Mouse (Mus musculus) ES-E14 (cell line): ENCODE results near the gene Ankrd9. TPM values are rescaled to one million over a fixed set of nuclear protein-coding genes. Genes with fewer than 3 reads are reported as not detected.

Experiments used
- DNase-seq: peaks from one replicate; pipeline ENCODE4 v3.0.0-alpha.2; 2013; ENCODE audit warnings: low read depth, low spot score
- H3K27ac ChIP-seq: 2 replicates; pipeline ENCODE4 v1.5.1; 2012; ENCODE audit warnings: low read depth, mild to moderate bottlenecking, low read length, moderate library complexity, mixed read lengths; ENCODE audit not compliant: poor library complexity, insufficient read depth, severe bottlenecking
- H3K36me3 ChIP-seq: 2 replicates; pipeline ENCODE4 v1.6.1; 2012; ENCODE audit warnings: mild to moderate bottlenecking, low read length, moderate library complexity, mixed read lengths; ENCODE audit not compliant: control insufficient read depth, poor library complexity, insufficient read depth, severe bottlenecking
- H3K4me1 ChIP-seq, 2 experiments: fragments of 150-350 bp in 1 of 2; sonication (generic) in 1 of 2; 2 replicates each; pipeline ENCODE4 v1.6.1; 2012; ENCODE audit warnings: low read length in 2 of 2, mild to moderate bottlenecking in 1 of 2, mixed read lengths in 1 of 2; ENCODE audit not compliant: control insufficient read depth in 2 of 2, insufficient read depth in 2 of 2, poor library complexity in 1 of 2
- H3K4me3 ChIP-seq, 2 experiments: fragments of 150-350 bp in 1 of 2; sonication (generic) in 1 of 2; 2 replicates each; pipeline ENCODE4 v1.5.1; 2012; ENCODE audit warnings: low read length in 2 of 2, low read depth in 1 of 2, mild to moderate bottlenecking in 1 of 2, mixed read lengths in 1 of 2; ENCODE audit not compliant: insufficient read depth in 1 of 2, poor library complexity in 1 of 2, severe bottlenecking in 1 of 2
- H3K9ac ChIP-seq: 2 replicates; pipeline ENCODE4 v1.6.1; 2012; ENCODE audit warnings: low read depth, mild to moderate bottlenecking, low read length, mixed read lengths; ENCODE audit not compliant: poor library complexity, insufficient read depth, severe bottlenecking
- H3K9me3 ChIP-seq: fragments of 150-350 bp; sonication (generic); 2 replicates; pipeline ENCODE4 v1.6.1; 2012; ENCODE audit warnings: low read depth, mild to moderate bottlenecking, low read length; ENCODE audit not compliant: control insufficient read depth, insufficient read depth
- CHD2 ChIP-seq: IDR thresholded peaks from 2 replicates; pipeline ENCODE4 v1.6.1; 2014; ENCODE audit warnings: mild to moderate bottlenecking, low read depth, low read length, inconsistent platforms
- HCFC1 ChIP-seq: IDR thresholded peaks from 2 replicates; pipeline ENCODE4 v1.6.1; 2012; ENCODE audit warnings: low read length, inconsistent platforms, borderline replicate concordance; ENCODE audit not compliant: insufficient read depth
- MAFK ChIP-seq: IDR thresholded peaks from 2 replicates; pipeline ENCODE4 v1.6.1; 2014; ENCODE audit warnings: mild to moderate bottlenecking, low read depth, low read length, inconsistent platforms; ENCODE audit not compliant: insufficient read depth
- ZC3H11A ChIP-seq: IDR thresholded peaks from 2 replicates; pipeline ENCODE4 v1.6.1; 2012; ENCODE audit warnings: low read depth, mild to moderate bottlenecking, inconsistent platforms, low read length, borderline replicate concordance
- ZNF384 ChIP-seq: IDR thresholded peaks from 2 replicates; pipeline ENCODE4 v1.6.1; 2012; ENCODE audit warnings: low read depth, low read length, inconsistent platforms
- in situ Hi-C, 2 experiments: fragments of 600-800 bp; cut with MboI; formaldehyde crosslinking; loops; one replicate each; pipeline ENCODE4 v1.15.1; 2025; ENCODE audit warnings: low sequenced_read_pairs in 2 of 2, inconsistent platforms in 1 of 2; ENCODE audit not compliant: unreplicated experiment in 2 of 2
- total RNA-seq: library from RNA; depleted of rRNA; stranded (reverse); fragments of 300-350 nt; gene quantifications from 2 replicates; pipeline ENCODE4 v1.2.3, GENCODE M21; 2012

Gene Ankrd9
- total RNA-seq, 1 experiment = 12.4 TPM

DNA sequence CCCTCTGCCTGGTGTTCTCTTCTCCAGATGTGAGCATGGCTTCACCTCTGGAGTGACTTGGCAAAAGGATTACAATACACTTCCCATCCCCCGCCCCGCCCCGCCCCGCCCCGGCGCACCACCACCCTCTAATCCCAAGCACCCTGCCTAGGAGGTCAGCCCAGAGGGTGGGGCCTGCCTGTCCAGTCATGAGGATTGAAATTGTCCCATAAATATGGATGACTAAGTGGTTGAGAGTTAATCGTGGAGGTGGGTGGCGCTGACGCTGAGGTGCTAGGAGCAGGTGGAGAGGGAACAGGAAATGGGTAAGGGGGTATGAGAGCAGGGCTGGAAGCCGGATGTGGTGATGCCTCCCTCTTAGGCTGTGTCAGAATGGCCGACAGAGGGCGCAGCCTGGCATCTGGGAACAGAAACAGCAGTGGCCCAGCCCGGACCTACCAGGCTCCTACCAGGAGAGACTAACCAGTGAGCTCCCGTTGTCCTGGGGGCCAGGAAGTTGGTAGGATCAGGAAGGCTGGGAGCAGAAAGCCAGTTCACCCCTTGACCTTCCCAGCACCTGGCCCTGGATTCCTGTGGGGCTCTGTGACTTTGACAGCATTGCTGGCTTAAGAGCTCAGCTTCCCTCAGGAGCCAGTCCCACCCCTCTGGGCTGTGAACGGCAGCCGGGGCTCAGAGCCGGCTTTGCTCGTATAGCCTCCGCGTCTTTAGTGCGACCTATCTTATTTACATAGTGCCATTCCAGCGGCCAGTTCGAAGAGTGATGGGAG, 12.7 kb upstream of the Ankrd9 start:
- TF ChIP-seq MAFK (no peak; the same call in 1 of the 2 replicates), HCFC1 (peak; percentile 49; the same call in 1 of the 2 replicates), ZC3H11A (no peak)
- Histone ChIP-seq H3K4me1 (peaks cover 0 to 10% of the 10 kb centered on the region in 2 experiments; a peak in 1 of 4 replicates), H3K9me3 (no peaks in the 10 kb centered on the region), H3K4me3 (peak overlapping the region; percentile 70 to 76), H3K36me3 (no peaks in the 10 kb centered on the region), H3K27ac (peak overlapping the region; percentile 72), H3K9ac (peak overlapping the region; percentile 85)
- DNase-seq = peak; percentile 92
- in situ Hi-C loops = no loop called here

- in situ Hi-C loops = no loop called here
- H3K27ac ChIP-seq = no peak overlapping the region
- no peaks in the 10 kb centered on the region for H3K36me3 ChIP-seq
- TF ChIP-seq ZNF384 = no peak
- TF ChIP-seq CHD2 = no peak
- no peak for TF ChIP-seq ZC3H11A
- no peak for TF ChIP-seq MAFK
- TF ChIP-seq HCFC1 = no peak
- DNase-seq = no peak
- no peak overlapping the region for H3K9ac ChIP-seq
- H3K4me3 ChIP-seq = no peak overlapping the region
- no peaks in the 10 kb centered on the region for H3K9me3 ChIP-seq
- H3K4me1 ChIP-seq = peaks cover 0 to 10% of the 10 kb centered on the region in 2 experiments; a peak in 1 of 4 replicates
Observed at GRCm38 (mm10) chr12:110990500-110990899, 11.7 kb upstream of the Ankrd9 start.

GRCm38 (mm10) chr12:110989409-110989808, 10.6 kb upstream of the Ankrd9 start:
- Histone ChIP-seq H3K4me3 (no peak overlapping the region), H3K4me1 (peaks cover 0 to 9% of the 10 kb centered on the region in 2 experiments; a peak in 1 of 4 replicates), H3K36me3 (no peaks in the 10 kb centered on the region), H3K9ac (no peak overlapping the region), H3K9me3 (no peaks in the 10 kb centered on the region), H3K27ac (no peak overlapping the region)
- no peak for DNase-seq
- in situ Hi-C loops = no loop called here
- TF ChIP-seq MAFK (no peak), HCFC1 (no peak), ZNF384 (no peak), ZC3H11A (no peak), CHD2 (no peak)

DNA sequence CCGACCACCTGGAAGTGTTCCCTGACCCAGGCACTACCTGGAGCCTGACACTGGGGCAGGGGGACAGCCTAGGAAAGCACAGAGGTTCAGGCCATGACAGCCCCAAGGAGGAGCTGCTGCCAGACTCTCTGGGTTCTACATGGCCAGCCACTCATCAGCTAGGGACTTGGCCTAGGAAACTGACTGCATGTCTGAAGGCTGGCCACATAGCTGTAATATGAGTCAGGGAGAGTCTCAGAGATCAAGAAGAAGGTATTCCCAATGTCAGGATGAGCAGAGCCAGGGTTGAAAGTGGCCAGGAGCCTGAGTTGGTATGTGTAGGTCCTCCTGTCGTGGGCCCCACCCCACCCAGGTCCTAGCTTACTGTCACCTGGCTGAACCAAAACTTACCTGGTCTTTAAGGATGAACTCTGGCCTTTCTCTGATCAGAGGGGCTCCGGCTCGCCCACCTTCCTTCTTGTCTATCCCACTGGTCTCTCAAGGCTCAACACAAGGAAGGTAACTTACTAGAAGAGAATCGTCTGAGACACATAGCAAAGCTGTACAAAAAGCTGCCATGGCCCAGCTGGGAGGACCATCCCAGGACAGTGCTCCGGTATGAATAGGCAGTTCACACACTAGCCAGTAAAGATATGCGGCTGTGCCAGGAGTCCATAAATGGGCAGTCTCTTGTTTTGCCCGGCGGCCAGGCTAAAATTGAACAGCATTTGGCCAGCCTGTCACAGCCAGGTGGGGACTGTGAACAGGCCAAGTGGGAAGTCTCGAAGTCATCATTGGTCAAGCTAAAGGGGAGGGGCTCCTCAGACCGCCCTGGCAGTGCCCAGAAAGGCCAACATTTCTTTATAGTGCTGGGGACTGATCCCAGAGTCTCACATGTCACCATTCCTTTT, 7.9 kb upstream of the Ankrd9 start:
- H3K27ac ChIP-seq = no peak overlapping the region
- H3K9me3 ChIP-seq = no peaks in the 10 kb centered on the region
- peaks cover 0 to 9% of the 10 kb centered on the region in 2 experiments; a peak in 1 of 4 replicates for H3K4me1 ChIP-seq
- H3K9ac ChIP-seq = no peak overlapping the region
- no peaks in the 10 kb centered on the region for H3K36me3 ChIP-seq
- in situ Hi-C loops = no loop called here
- TF ChIP-seq MAFK (no peak), ZC3H11A (no peak), HCFC1 (no peak), ZNF384 (no peak), CHD2 (no peak)
- no peak for DNase-seq
- H3K4me3 ChIP-seq = no peak overlapping the region
